Mouse (Mus musculus): ENCODE results near the gene Kansl1l. TPM values are rescaled to one million over a fixed set of nuclear protein-coding genes. Genes with fewer than 3 reads are reported as not detected.

Kansl1l gene
- polyA plus RNA-seq, 1 experiment from 2014 or later, result 19.2 TPM

- H3K4me1 ChIP-seq, result no peaks in the 10 kb centered on the region
- 75% methylated on average over 8 of the region's 8 CpGs for WGBS
- no peak overlapping the region for H3K4me3 ChIP-seq
- no peak overlapping the region for H3K27ac ChIP-seq
- H3K27me3 ChIP-seq (replicated peaks), result no peaks in the 10 kb centered on the region
- H3K9ac ChIP-seq, result no peak overlapping the region
- no peak for ATAC-seq (ENCODE audit: low FRiP score, low read depth)
- no peaks in the 10 kb centered on the region for H3K9me3 ChIP-seq
- no peaks in the 10 kb centered on the region for H3K36me3 ChIP-seq
- no peak overlapping the region for H3K4me2 ChIP-seq (replicated peaks)
Observed at GRCm38 (mm10) chr1:66692780-66693392, 124.5 kb downstream of the Kansl1l start.

GRCm38 (mm10) chr1:66692308-66692707 is 125.1 kb downstream of the Kansl1l start:
- no peaks in the 10 kb centered on the region for H3K27me3 ChIP-seq (replicated peaks)
- no peak overlapping the region for H3K4me2 ChIP-seq (replicated peaks)
- H3K9ac ChIP-seq, result no peak overlapping the region
- H3K27ac ChIP-seq, result no peak overlapping the region
- H3K36me3 ChIP-seq, result no peaks in the 10 kb centered on the region
- H3K4me3 ChIP-seq, result no peak overlapping the region
- H3K9me3 ChIP-seq, result no peaks in the 10 kb centered on the region
- WGBS, result 85% methylated on average over 1 of the region's 1 CpGs
- no peak for ATAC-seq (ENCODE audit: low FRiP score, low read depth)
- no peaks in the 10 kb centered on the region for H3K4me1 ChIP-seq

- Histone ChIP-seq H3K27me3 (replicated peaks) (no peaks in the 10 kb centered on the region), H3K4me3 (no peak overlapping the region), H3K36me3 (no peaks in the 10 kb centered on the region), H3K27ac (no peak overlapping the region), H3K4me1 (no peaks in the 10 kb centered on the region), H3K4me2 (replicated peaks) (no peak overlapping the region), H3K9ac (no peak overlapping the region), H3K9me3 (no peaks in the 10 kb centered on the region)
- no peak for ATAC-seq (ENCODE audit: low FRiP score, low read depth)
- 70% methylated on average over 3 of the region's 3 CpGs for WGBS
Observed at GRCm38 (mm10) chr1:66691772-66692171, 125.6 kb downstream of the Kansl1l start.

GRCm38 (mm10) chr1:66682974-66683373 is 134.4 kb downstream of the Kansl1l start:
- WGBS, result 89% methylated on average over 5 of the region's 5 CpGs
- Histone ChIP-seq H3K36me3 (no peaks in the 10 kb centered on the region), H3K9ac (no peak overlapping the region), H3K4me1 (no peaks in the 10 kb centered on the region), H3K27me3 (replicated peaks) (no peaks in the 10 kb centered on the region), H3K27ac (no peak overlapping the region), H3K4me2 (replicated peaks) (no peak overlapping the region), H3K4me3 (no peak overlapping the region), H3K9me3 (no peaks in the 10 kb centered on the region)
- ATAC-seq (ENCODE audit: low FRiP score, low read depth), result no peak

DNA sequence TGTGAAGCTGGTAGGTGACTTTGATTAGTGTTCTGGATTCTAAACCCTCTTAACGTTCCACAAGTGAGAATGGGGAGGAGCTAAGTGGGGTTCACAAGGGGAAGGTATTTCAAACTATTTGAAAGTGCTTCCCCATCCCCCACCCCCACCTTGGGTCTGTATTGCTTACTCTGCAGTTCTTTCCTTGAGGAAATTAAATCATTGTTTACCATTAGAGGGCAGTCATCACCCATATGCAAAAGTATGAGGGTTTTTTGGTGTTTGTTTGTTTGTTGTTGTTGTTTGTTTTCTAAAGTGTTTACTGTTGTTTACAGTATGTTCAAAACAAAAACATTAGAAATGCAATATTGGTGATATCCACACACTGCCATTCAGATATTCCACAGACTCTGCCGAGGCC is 138.7 kb downstream of the Kansl1l start:
- ATAC-seq (ENCODE audit: low FRiP score, low read depth), result no peak
- 47% methylated on average over 2 of the region's 2 CpGs for WGBS
- H3K4me2 ChIP-seq (replicated peaks), result no peak overlapping the region
- H3K27me3 ChIP-seq (replicated peaks), result no peaks in the 10 kb centered on the region
- H3K4me3 ChIP-seq, result no peak overlapping the region
- H3K36me3 ChIP-seq, result no peaks in the 10 kb centered on the region
- no peak overlapping the region for H3K9ac ChIP-seq
- no peaks in the 10 kb centered on the region for H3K9me3 ChIP-seq
- no peak overlapping the region for H3K27ac ChIP-seq
- no peaks in the 10 kb centered on the region for H3K4me1 ChIP-seq

GRCm38 (mm10) chr1:66677928-66678327 is 139.4 kb downstream of the Kansl1l start:
- WGBS, result 82% methylated on average over 14 of the region's 14 CpGs
- no peak for ATAC-seq (ENCODE audit: low FRiP score, low read depth)
- H3K27me3 ChIP-seq (replicated peaks), result no peaks in the 10 kb centered on the region
- H3K4me3 ChIP-seq, result no peak overlapping the region
- H3K4me2 ChIP-seq (replicated peaks), result no peak overlapping the region
- H3K9ac ChIP-seq, result no peak overlapping the region
- H3K27ac ChIP-seq, result no peak overlapping the region
- no peaks in the 10 kb centered on the region for H3K36me3 ChIP-seq
- no peaks in the 10 kb centered on the region for H3K9me3 ChIP-seq
- no peaks in the 10 kb centered on the region for H3K4me1 ChIP-seq

GRCm38 (mm10) chr1:66672812-66673211 is 144.6 kb downstream of the Kansl1l start:
- WGBS, result 90% methylated on average over 7 of the region's 7 CpGs

GRCm38 (mm10) chr1:66671475-66671874 is 145.9 kb downstream of the Kansl1l start:
- 67% methylated on average over 7 of the region's 7 CpGs for WGBS
- no peak for ATAC-seq (ENCODE audit: low FRiP score, low read depth)
- Histone ChIP-seq H3K9ac (no peak overlapping the region), H3K4me2 (replicated peaks) (no peak overlapping the region), H3K9me3 (no peaks in the 10 kb centered on the region), H3K4me3 (no peak overlapping the region), H3K27me3 (replicated peaks) (no peaks in the 10 kb centered on the region), H3K36me3 (no peaks in the 10 kb centered on the region), H3K27ac (no peak overlapping the region), H3K4me1 (no peaks in the 10 kb centered on the region)

More at GRCm38 (mm10) chr1:66672812-66673211, 144.6 kb downstream of the Kansl1l start:
- no peak for ATAC-seq (ENCODE audit: low FRiP score, low read depth)
- H3K36me3 ChIP-seq, result no peaks in the 10 kb centered on the region
- no peak overlapping the region for H3K27ac ChIP-seq
- no peaks in the 10 kb centered on the region for H3K9me3 ChIP-seq
- no peaks in the 10 kb centered on the region for H3K4me1 ChIP-seq
- no peak overlapping the region for H3K9ac ChIP-seq
- no peak overlapping the region for H3K4me3 ChIP-seq
- H3K4me2 ChIP-seq (replicated peaks), result no peak overlapping the region
- no peaks in the 10 kb centered on the region for H3K27me3 ChIP-seq (replicated peaks)

Other genes starting within 250 kb of the Kansl1l start
- gene Rpe, start 116.7 kb downstream of the Kansl1l start, polyA plus RNA-seq (2016; fragmentation: Nextera tagmentation; extraction: Ambion mirVana), result 44.0 and 46.9 TPM in 2 replicates
- gene Acadl, start 45.7 kb upstream of the Kansl1l start, polyA plus RNA-seq (2016; fragmentation: Nextera tagmentation; extraction: Ambion mirVana), result 55.7 and 60.4 TPM in 2 replicates
- 47.5 and 64.3 TPM in 2 replicates for gene Myl1, start 127.8 kb upstream of the Kansl1l start, polyA plus RNA-seq (2016; fragmentation: Nextera tagmentation; extraction: Ambion mirVana)
- 126 and 127 TPM in 2 replicates for gene Lancl1, start 221.3 kb upstream of the Kansl1l start, polyA plus RNA-seq (2016; fragmentation: Nextera tagmentation; extraction: Ambion mirVana)

Measured in neural tube, embryonic 12.5 days (tissue).